Mouse (Mus musculus): ENCODE results near the gene Lrpap1. TPM values are rescaled to one million over a fixed set of nuclear protein-coding genes. Genes with fewer than 3 reads are reported as not detected.

Lrpap1 gene
- polyA plus RNA-seq, 1 experiment, result 36.4 TPM

- no peak overlapping the region for H3K4me3 ChIP-seq (ENCODE audit: control insufficient read depth, low read depth, low read length)
- no peaks in the 10 kb centered on the region for H3K36me3 ChIP-seq (ENCODE audit: control insufficient read depth, insufficient read depth, low read length)
- no peaks in the 10 kb centered on the region for H3K27me3 ChIP-seq (ENCODE audit: control insufficient read depth, insufficient read depth, low read length)
- no peak overlapping the region for H3K27ac ChIP-seq (ENCODE audit: control insufficient read depth, insufficient read depth, low read depth, low read length)
- no peak for TF ChIP-seq POLR2A (IDR thresholded peaks at IDR 0.05; ENCODE audit: control insufficient read depth, low read depth, low read length)
- TF ChIP-seq CTCF (IDR thresholded peaks at IDR 0.05; ENCODE audit: control insufficient read depth, insufficient read depth, insufficient replicate concordance, low read depth, low read length), result no peak
- H3K4me1 ChIP-seq (ENCODE audit: control insufficient read depth, insufficient read depth, low read length), result peaks cover 6% of the 10 kb centered on the region
These were observed 28.7 kb upstream of the Lrpap1 start for GRCm38 (mm10) chr5:35134286-35134685.

GRCm38 (mm10) chr5:35133468-35133867, 27.9 kb upstream of the Lrpap1 start:
- Histone ChIP-seq H3K27ac (ENCODE audit: control insufficient read depth, insufficient read depth, low read depth, low read length) (no peak overlapping the region), H3K4me3 (ENCODE audit: control insufficient read depth, low read depth, low read length) (no peak overlapping the region), H3K4me1 (ENCODE audit: control insufficient read depth, insufficient read depth, low read length) (peaks cover 6% of the 10 kb centered on the region), H3K36me3 (ENCODE audit: control insufficient read depth, insufficient read depth, low read length) (no peaks in the 10 kb centered on the region), H3K27me3 (ENCODE audit: control insufficient read depth, insufficient read depth, low read length) (no peaks in the 10 kb centered on the region)
- TF ChIP-seq CTCF (IDR thresholded peaks at IDR 0.05; ENCODE audit: control insufficient read depth, insufficient read depth, insufficient replicate concordance, low read depth, low read length) (no peak), POLR2A (IDR thresholded peaks at IDR 0.05; ENCODE audit: control insufficient read depth, low read depth, low read length) (no peak)

DNA sequence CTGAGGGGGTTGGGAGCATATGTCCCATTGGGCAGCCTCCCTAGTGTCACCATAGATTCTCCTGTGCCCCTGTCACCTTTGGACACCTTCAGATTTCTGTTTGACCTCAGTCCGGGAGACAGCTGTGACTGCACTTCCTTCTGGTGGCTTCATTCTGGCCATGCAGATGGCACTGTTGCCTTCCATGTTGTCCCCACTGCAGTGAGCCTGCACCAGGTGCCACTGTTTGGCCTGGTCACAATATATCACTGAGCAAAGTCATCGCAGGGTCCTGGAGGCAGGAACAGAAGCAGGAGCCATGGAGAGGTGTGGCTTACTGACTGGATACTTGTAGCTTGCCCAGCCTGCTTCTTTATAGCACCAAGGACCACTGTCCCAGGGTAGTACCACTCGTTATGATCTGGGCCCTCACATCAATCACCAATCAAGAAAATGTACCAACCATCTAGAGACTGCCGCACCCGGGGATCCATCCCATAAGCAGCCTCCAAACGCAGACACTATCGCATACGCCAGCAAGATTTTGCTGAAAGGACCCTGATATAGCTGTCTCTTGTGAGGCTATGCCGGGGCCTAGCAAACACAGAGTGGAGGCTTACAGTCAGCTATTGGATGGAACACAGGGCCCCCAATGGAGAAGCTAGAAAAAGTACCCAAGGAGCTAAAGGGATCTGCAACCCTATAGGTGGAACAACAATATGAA, 26.9 kb upstream of the Lrpap1 start:
- no peak overlapping the region for H3K27ac ChIP-seq (ENCODE audit: control insufficient read depth, insufficient read depth, low read depth, low read length)
- no peaks in the 10 kb centered on the region for H3K27me3 ChIP-seq (ENCODE audit: control insufficient read depth, insufficient read depth, low read length)
- H3K4me3 ChIP-seq (ENCODE audit: control insufficient read depth, low read depth, low read length), result no peak overlapping the region
- TF ChIP-seq CTCF (IDR thresholded peaks at IDR 0.05; ENCODE audit: control insufficient read depth, insufficient read depth, insufficient replicate concordance, low read depth, low read length) (no peak), POLR2A (IDR thresholded peaks at IDR 0.05; ENCODE audit: control insufficient read depth, low read depth, low read length) (no peak)
- no peaks in the 10 kb centered on the region for H3K36me3 ChIP-seq (ENCODE audit: control insufficient read depth, insufficient read depth, low read length)
- peaks cover 4% of the 10 kb centered on the region; the same call in 1 of the 2 replicates for H3K4me1 ChIP-seq (ENCODE audit: control insufficient read depth, insufficient read depth, low read length)

GRCm38 (mm10) chr5:35131773-35132172, 26.2 kb upstream of the Lrpap1 start:
- Histone ChIP-seq H3K27ac (ENCODE audit: control insufficient read depth, insufficient read depth, low read depth, low read length) (no peak overlapping the region), H3K36me3 (ENCODE audit: control insufficient read depth, insufficient read depth, low read length) (no peaks in the 10 kb centered on the region)

DNA sequence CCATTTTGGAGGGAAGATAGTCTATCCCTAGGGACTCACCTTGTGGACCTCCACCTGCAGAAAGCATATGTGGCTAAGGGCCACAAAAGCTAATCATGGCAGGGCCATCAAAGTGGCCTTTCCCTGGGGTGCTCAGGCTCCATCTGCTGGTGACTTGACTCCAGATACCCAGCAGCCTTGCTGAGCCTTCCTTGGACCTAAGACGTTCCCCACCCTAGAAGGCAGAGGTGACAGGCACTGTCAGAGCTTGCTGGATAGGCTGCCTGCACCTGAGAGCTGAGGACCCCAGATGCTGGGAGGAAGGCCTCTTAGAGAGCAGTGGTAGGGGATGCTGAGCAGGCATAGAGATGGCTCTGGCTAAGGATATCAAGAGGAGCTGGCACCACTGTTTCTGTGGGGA, 25.7 kb upstream of the Lrpap1 start:
- no peak overlapping the region for H3K27ac ChIP-seq (ENCODE audit: control insufficient read depth, insufficient read depth, low read depth, low read length)

More at GRCm38 (mm10) chr5:35131773-35132172, 26.2 kb upstream of the Lrpap1 start:
- Histone ChIP-seq H3K4me3 (ENCODE audit: control insufficient read depth, low read depth, low read length) (no peak overlapping the region), H3K27me3 (ENCODE audit: control insufficient read depth, insufficient read depth, low read length) (no peaks in the 10 kb centered on the region), H3K4me1 (ENCODE audit: control insufficient read depth, insufficient read depth, low read length) (peaks cover 4% of the 10 kb centered on the region; the same call in 1 of the 2 replicates)
- TF ChIP-seq CTCF (IDR thresholded peaks at IDR 0.05; ENCODE audit: control insufficient read depth, insufficient read depth, insufficient replicate concordance, low read depth, low read length), result peak; percentile 80
- no peak for TF ChIP-seq POLR2A (IDR thresholded peaks at IDR 0.05; ENCODE audit: control insufficient read depth, low read depth, low read length)

GRCm38 (mm10) chr5:35129767-35130191, 24.2 kb upstream of the Lrpap1 start:
- Histone ChIP-seq H3K4me1 (ENCODE audit: control insufficient read depth, insufficient read depth, low read length) (peaks cover 4% of the 10 kb centered on the region; the same call in 1 of the 2 replicates), H3K27me3 (ENCODE audit: control insufficient read depth, insufficient read depth, low read length) (no peaks in the 10 kb centered on the region), H3K27ac (ENCODE audit: control insufficient read depth, insufficient read depth, low read depth, low read length) (no peak overlapping the region), H3K4me3 (ENCODE audit: control insufficient read depth, low read depth, low read length) (no peak overlapping the region), H3K36me3 (ENCODE audit: control insufficient read depth, insufficient read depth, low read length) (no peaks in the 10 kb centered on the region)
- TF ChIP-seq CTCF (IDR thresholded peaks at IDR 0.05; ENCODE audit: control insufficient read depth, insufficient read depth, insufficient replicate concordance, low read depth, low read length), result no peak
- TF ChIP-seq POLR2A (IDR thresholded peaks at IDR 0.05; ENCODE audit: control insufficient read depth, low read depth, low read length), result no peak

More for the DNA sequence above, 25.7 kb upstream of the Lrpap1 start:
- TF ChIP-seq CTCF (IDR thresholded peaks at IDR 0.05; ENCODE audit: control insufficient read depth, insufficient read depth, insufficient replicate concordance, low read depth, low read length) (peak; percentile 32; the same call in 1 of the 2 replicates), POLR2A (IDR thresholded peaks at IDR 0.05; ENCODE audit: control insufficient read depth, low read depth, low read length) (no peak)
- peaks cover 4% of the 10 kb centered on the region; the same call in 1 of the 2 replicates for H3K4me1 ChIP-seq (ENCODE audit: control insufficient read depth, insufficient read depth, low read length)
- H3K4me3 ChIP-seq (ENCODE audit: control insufficient read depth, low read depth, low read length), result no peak overlapping the region
- no peaks in the 10 kb centered on the region for H3K36me3 ChIP-seq (ENCODE audit: control insufficient read depth, insufficient read depth, low read length)
- no peaks in the 10 kb centered on the region for H3K27me3 ChIP-seq (ENCODE audit: control insufficient read depth, insufficient read depth, low read length)

DNA sequence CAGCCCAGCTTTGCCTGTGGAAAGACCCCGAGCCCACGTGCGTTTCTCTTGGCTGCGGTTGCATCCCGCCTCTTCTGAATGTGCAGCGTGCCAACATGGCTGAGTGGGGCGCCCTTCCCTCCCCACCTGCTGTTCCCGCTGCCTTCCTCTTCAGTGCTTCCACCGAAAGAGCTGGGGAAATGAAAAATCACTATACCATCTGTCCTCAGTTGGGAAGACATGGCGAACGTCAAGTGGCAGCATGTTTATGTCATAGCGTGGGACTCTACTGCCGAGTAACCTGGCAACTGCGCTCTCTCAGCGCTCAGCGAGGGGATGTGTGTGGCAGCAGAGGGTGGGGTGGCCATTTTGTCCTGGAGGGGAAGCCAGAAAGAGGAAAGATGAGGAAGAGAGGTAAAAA, 23.6 kb upstream of the Lrpap1 start:
- H3K4me3 ChIP-seq (ENCODE audit: control insufficient read depth, low read depth, low read length), result no peak overlapping the region
- H3K4me1 ChIP-seq (ENCODE audit: control insufficient read depth, insufficient read depth, low read length), result peaks cover 4% of the 10 kb centered on the region; the same call in 1 of the 2 replicates
- TF ChIP-seq CTCF (IDR thresholded peaks at IDR 0.05; ENCODE audit: control insufficient read depth, insufficient read depth, insufficient replicate concordance, low read depth, low read length) (no peak), POLR2A (IDR thresholded peaks at IDR 0.05; ENCODE audit: control insufficient read depth, low read depth, low read length) (no peak)
- no peaks in the 10 kb centered on the region for H3K27me3 ChIP-seq (ENCODE audit: control insufficient read depth, insufficient read depth, low read length)
- no peaks in the 10 kb centered on the region for H3K36me3 ChIP-seq (ENCODE audit: control insufficient read depth, insufficient read depth, low read length)
- no peak overlapping the region for H3K27ac ChIP-seq (ENCODE audit: control insufficient read depth, insufficient read depth, low read depth, low read length)

All from testis, adult 2 months (tissue).